Mouse (Mus musculus) ES-E14 (cell line): ENCODE data around the gene Samd15.

Experiments used
- CHD2 ChIP-seq: IDR thresholded peaks from 2 replicates; pipeline ENCODE4 v1.6.1; 2014; ENCODE audit warnings: mild to moderate bottlenecking, low read depth, low read length, inconsistent platforms
- HCFC1 ChIP-seq: IDR thresholded peaks from 2 replicates; pipeline ENCODE4 v1.6.1; 2012; ENCODE audit warnings: low read length, inconsistent platforms, borderline replicate concordance; ENCODE audit not compliant: insufficient read depth
- MAFK ChIP-seq: IDR thresholded peaks from 2 replicates; pipeline ENCODE4 v1.6.1; 2014; ENCODE audit warnings: mild to moderate bottlenecking, low read depth, low read length, inconsistent platforms; ENCODE audit not compliant: insufficient read depth
- ZNF384 ChIP-seq: IDR thresholded peaks from 2 replicates; pipeline ENCODE4 v1.6.1; 2012; ENCODE audit warnings: low read depth, low read length, inconsistent platforms

DNA sequence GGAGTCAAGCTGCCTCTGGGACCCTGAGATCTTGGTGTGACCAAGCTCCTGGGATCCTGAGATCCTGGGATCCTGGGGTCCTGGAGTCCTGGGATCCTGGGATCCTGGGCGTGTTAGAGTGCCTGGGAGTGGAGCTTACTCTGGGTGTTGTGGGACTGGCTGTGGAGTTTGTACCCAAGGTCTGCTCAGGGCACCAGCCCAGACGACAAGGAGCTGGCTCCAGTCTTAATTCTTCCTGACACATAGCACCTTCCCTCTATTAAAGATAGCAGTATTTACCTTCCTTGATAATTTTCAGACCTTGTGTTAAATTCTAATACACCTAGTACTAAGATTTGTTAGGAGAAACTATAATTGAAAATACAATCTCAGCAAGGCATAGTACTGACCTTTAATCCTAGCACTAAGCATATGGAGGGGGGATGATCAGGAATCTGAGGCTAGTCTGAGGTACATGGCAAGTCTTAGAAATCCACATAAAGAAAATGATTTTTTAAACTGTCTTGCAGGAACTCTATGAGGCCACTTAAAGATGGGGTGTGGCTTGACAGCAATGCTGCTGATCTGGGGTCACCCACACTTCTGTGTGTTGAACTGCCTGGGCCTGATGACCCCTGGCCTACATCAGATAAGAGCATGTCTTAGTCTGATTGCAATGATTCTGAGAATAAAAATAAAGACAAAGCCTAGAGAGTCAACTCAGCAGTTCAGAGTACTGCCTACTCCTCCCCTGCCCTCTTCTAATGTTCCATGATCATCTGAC is 13.5 kb downstream of the Samd15 start:
- no peak for TF ChIP-seq CHD2
- TF ChIP-seq MAFK = no peak
- no peak for TF ChIP-seq ZNF384
- TF ChIP-seq HCFC1 = no peak
